Mouse (Mus musculus): Measurements from ENCODE around the gene Epsti1.

Gene Epsti1

DNA sequence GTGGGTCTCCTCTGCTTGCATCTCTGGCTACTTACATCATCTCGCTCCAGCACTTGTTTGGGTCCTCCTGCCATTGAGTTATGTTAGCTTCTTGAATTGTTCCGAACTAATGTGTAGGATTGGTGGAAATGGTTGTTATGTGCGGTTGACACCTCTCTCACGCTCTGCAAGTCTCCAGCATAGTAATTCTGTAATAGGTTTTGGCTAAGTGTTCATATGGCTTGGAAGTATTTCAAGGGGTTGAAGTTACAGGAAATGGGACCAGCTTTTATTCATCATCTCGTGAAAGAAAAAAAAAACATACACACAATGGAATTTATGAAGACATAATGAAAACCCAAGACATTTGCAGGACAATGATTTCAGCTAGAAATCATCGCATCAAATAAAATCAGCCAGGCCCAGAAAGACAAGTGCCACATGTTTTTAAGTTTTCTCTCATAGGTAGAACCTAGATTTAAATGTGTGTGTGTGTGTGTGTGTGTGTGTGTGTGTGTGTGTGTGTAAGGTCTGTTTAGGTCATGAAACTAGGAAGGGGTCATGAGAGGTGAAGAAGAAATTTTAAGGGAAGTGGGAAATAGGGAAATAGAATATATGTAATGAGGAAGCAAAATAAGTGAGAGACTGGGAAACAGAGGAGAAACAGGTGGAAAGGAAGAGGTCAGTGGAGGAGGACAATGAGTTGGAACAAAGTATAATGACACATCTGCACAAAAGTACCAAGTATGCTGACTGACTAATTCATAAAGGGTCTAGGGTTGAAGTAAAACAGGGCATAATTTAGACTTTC is 19.2 kb downstream of the Epsti1 start:
- no peak for DNase-seq (ENCODE audit: low read depth)

DNA sequence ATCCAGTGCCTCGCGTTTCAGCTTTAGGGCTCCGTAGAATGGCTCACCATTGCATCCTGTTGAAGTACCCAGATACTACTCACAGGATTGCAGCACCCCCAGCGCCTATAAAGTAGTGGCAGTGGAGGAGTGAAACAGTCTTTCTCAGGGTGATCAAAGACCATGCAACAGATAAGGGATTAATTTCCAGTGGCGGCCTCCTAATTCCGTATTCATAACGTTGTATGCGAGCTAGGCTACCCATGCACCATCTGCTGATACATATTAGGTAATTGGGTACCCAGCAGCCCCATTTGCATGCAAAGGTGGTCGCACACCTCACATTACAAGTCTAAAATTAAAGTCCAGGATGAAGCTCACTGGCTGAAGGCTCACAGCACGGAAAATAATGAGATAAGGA is 21.4 kb downstream of the Epsti1 start:
- no peak for DNase-seq (ENCODE audit: low read depth)

DNA sequence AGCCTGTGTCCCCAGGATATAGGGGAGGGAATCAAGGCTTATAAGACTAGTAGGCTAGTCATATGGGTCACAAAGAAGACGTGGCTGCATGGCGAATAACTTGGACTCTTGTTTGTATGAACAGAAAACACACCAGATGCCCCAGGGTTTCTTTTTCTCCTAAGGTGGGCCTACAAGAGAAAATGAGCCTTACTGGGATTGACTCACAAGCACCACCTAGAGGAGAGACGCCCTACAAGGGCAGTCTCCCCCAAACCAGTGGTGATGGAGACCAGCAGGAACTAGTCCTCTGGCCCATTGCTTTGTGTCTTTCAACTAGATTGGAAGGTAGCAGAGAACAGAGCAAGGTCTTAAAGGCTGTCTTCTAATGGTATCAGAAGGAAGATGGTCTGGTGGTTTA is 22.7 kb downstream of the Epsti1 start:
- peak; percentile 68 for DNase-seq (ENCODE audit: low read depth)

DNA sequence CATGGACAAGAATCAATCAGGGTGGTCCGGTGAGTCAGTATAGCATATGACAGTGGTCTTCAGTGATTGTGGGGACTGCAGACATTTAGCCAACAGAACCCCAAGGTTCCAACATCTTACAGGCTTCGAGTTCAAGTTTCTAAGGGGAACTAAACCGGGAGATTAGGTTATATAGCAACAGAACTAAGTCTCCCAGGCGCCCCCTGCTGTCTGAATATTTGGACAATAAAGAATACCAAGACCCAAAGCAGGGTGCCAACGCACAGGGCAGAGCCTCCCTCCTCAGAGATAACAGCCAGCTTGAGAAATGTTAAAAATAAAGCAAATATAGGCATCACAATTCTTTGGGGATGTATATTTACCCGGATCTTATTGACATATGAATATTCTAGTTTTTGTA is 24.0 kb downstream of the Epsti1 start:
- peak; percentile 82 for DNase-seq (ENCODE audit: low read depth)

DNA sequence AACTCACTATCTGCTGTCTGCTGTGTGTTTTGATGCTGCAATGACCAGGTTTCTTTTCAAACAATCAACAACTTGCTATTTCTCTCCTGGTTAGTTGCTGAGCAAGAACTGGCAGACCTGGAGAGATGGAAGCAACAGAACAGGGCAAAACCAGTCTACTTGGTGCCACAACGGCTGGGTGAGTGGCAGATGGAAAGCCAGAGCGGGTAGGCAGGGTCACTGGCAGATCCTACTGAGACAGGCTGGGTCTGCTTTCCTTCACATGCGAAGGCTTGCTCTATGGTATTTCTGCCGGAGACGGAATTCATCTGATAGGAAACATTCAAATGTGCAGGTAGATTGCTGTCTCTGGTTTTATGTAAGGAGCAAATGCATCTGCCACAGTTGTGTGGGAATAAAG is 24.6 kb downstream of the Epsti1 start:
- no peak for DNase-seq (ENCODE audit: low read depth)

DNA sequence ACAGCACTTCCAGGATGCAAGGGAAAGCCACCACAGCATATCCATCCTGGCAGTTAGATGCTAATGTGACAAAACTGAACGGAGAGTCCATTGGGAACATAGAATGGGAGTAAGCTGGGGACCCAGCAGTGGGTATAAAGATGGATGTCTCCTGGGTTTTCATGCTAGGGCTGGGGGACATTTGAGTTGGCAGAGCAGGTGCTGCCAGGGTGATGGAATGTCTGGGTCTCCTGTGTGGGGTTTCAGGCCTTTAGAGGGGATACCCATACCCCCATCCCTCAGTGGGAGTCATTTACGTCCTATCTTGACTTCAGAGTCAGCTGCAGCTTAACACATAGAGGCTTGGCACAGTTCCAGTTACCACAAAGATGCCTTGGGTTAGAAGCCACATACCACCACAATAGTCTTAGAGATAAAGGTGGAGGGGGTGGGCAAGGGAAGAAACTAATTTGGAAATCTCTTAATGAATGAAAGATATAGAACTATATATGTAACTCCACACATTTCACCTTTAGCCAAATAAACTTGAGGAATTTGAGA is 25.2 kb downstream of the Epsti1 start:
- DNase-seq (ENCODE audit: low read depth) = peak; percentile 84

DNA sequence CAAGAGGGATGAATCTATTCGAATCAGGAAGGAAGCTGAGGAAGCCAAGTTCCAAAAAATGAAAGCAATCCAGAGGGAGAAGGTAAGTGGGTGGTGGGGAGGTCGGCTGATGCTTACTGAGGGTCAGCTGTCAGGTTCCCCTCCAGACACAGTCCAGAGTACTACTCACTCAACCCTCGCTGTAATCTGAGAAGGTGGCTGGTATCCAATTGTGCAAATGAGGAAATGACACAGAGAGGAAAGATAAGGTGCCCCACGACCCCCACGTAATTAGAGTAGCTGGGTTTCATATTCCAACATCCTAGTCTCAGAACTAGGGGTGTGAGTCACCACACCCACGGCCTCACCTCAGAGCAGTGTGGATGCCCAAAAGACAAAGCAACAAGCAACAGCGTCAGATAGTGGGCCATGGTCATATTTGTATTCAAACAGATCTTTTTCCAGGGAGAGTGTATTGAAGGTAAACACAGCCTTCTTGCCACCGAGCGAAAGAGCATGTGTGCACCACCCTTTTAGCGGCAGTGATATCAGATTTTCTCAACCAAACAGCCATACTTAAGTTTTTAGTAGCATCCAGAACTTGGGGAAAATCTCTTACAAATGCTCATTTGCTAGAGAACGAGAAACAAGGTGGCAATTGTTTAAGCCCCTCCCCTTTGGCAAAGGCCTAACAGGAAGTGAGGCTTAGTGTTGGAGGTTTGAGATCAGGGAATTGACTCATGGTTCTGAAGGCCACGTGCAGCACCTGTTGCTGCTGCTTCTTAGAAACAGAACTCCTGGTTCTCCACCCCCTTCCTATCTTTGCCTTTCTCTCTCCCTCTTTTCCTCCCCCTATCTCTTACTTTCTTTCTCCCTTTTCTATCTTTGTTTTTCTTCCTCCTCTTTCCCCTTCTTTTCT is 28.4 kb downstream of the Epsti1 start:
- peak; percentile 93 for DNase-seq (ENCODE audit: low read depth)

DNA sequence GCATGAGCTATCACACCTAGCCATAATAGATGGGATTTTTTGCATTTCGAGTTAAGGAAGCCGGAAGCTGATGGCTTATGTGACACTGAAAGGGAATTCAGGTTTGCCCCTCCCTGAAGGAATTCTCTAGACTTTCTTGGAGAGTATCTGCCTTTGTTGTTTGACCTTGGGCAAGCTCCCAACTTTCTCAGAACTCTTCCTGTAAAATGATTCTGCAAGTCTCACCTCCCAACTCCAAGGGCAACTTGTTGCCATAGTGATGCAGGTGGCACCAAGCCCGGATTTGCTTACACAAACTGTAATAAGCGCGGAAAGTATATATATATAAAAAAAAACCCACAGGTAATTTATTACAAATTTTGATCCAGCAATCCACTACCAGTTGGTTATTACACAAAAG is 29.2 kb downstream of the Epsti1 start:
- peak; percentile 27 for DNase-seq (ENCODE audit: low read depth)

DNA sequence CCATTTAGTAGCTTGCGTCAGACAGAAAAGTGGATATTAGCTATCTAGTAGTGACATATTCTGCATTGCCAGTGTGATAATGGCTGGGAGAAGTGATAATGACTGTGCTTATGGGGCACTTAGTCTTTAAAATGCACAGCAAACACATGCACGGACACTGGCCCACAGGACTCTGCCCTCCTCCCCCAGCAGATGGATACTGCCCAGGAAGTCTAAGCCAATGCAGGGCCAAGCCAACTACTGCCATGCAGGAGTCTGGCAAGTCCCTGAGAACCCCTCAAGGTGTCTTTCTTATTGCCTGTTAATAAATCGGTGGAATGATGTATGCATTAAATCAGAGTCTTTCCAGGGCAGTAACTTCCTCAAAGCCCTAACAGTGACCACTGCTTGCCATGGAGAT is 30.4 kb downstream of the Epsti1 start:
- DNase-seq (ENCODE audit: low read depth) = no peak

DNA sequence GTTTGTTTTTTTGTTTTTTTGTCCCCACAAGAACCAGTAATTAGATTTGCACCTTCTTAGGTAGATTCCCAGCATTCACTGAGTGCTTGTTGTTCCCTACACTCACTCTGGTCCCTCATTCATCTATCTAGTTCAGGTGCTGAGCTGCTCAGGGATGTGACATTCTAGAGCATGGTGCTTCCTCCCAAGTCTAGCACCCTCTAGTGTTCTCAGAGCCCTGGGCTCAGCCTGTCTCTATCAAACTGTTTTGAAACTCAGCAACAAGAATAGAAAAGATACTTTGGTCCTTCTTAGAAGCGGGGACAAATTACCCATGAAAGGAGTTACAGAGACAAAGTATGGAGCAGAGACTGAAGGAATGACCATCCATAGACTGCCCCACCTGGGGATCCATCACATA is 37.1 kb downstream of the Epsti1 start:
- peak; percentile 24 for DNase-seq (ENCODE audit: low read depth)

DNA sequence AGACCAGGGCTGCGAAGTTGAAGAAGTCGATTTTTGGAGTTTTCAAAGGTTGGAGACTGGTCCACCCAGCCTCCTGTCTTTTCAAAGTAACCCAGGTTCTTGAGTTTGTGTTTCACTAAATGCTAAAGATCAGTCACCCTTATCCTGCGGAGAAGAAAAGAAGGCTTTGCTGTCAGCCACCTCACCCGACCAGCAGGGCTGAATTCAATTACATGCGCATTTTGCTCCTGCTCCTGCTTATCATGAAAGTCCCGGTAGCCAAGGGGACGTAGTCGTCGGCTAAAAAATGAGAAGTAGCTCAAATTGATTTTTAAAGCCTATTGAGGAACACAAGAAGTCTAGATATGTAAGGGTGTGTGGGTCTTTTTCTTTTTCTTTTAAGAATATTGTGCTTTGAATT is 38.2 kb downstream of the Epsti1 start:
- DNase-seq (ENCODE audit: low read depth) = no peak

DNA sequence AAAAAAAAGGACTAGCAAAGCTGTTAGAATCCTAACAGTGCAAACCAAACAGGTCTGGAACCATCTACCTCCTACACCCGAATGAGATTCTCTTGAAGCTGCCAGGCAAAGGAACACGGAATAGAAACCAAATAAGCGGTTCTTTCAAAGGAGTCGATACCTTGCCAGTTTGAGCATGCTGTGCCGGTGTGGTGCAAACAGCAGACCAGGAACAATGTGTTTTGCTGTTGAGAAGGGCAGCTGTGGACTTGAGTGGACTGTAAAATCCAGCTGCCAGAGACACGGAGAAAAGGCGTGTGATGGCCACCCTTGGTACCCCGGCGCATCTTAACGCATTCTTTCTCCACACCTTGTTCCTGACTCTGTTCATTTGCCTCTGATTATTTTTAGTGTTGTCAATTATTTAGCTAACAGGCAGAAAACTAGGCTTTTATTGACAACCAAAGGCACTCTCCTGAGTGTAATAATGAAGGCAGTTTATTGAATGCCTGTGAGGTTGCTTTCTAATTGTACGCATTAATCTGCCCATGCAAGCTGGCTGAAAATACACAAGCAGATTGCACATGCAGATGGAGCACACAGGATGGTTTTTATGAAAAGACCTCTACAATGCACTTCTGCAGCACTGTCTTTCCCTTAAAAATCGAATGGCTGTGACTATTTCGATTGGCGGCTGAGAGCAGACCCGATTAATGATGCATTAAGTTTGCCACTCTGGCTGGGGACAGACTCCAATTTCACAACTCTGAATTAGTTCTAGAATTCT is 38.9 kb downstream of the Epsti1 start:
- DNase-seq (ENCODE audit: low read depth) = no peak

DNA sequence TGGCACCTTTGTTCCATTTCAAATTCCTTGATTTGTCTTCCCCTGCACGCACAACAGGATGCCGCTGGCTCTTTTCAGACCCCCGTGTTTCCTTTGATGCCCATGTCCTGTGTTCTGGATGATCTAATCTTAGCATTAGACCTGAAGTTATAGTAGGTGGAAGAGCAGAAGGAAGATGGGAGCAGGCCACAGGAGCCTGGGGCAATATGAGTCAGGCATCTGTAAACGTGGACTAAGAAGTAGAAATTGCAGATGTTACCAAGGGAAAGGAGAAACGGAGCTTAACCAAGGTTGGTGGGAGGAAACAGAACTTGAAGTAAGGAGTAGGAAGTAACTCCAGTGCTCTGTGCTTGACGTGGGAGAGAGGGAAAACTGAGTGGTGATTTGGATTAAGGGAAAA is 57.7 kb downstream of the Epsti1 start:
- DNase-seq (ENCODE audit: low read depth) = no peak

DNA sequence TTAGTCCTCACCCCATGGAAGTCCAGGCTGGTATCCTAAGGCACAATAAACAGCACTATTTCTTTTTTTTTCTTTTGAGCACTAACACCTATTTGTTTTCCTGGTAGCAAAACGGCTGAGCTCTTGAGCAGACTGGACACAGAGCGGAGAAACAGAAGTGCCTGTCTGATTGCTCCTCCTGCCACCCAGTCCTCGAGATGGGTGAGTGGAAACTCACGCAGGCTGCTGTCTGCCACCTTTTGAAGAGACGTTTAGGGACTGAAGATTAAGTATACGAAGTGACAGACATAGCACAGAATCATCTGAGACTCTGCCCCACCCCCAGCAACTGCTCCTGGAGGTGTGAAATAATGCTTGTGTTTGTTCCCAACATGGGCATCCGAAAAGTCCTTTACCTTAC is 59.5 kb downstream of the Epsti1 start:
- no peak for DNase-seq (ENCODE audit: low read depth)

DNA sequence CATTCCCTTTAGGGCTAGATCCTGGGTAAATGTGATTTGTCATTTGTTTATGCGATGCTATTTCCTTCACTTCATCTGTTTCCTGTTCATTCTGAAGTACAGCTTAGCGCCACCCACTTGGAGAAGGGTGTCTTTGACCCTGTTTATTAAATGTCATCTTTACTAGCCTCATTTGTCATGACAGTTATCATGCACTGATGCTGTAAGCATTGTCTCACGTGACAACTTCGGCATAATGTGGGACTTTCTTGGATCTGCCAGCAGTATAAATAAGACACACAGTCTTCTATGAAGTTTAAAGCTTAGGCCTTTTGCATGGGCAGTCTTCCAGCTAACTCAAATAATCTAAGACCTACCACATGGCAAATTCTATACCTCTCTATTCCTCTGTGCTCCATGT is 67.3 kb downstream of the Epsti1 start:
- no peak for DNase-seq (ENCODE audit: low read depth)

DNA sequence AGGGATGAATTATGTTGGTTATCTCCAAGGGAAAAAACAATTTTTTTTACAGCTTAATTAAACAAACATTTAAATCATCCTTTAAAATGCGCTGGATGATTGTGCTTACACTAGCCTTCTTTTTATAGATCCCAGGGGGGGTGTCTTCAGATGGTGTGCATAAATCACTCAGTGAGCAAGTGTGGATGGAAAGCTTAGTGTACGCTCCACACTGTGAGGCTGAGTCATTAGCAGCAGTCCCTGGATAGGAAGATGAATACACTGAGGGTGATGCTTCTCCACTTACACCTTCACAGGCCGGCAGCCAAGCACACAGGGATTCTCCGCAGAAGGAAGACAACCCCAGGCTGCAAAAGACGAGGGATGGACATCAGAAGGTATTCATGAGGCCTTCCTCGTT is 70.2 kb downstream of the Epsti1 start:
- no peak for DNase-seq (ENCODE audit: low read depth)

DNA sequence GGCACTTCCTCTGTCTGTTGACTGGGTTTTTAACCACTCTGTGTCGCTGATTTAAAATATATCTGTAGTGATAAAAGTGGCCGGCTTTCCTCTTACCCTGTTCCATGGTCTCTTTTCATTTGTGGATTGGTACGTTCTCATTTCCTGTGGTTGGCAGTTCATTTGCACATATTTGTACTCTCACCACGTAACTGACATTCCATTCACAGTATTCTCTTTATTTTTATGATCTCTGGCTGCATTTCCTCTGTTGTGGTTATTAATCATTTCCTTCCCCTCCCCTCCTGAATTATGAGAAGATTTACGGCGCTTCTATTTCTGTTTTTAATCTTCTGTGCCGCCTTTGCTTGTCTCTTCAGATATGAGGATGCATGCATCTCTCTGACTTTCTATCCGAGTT is 71.7 kb downstream of the Epsti1 start:
- peak; percentile 82 for DNase-seq (ENCODE audit: low read depth)

DNA sequence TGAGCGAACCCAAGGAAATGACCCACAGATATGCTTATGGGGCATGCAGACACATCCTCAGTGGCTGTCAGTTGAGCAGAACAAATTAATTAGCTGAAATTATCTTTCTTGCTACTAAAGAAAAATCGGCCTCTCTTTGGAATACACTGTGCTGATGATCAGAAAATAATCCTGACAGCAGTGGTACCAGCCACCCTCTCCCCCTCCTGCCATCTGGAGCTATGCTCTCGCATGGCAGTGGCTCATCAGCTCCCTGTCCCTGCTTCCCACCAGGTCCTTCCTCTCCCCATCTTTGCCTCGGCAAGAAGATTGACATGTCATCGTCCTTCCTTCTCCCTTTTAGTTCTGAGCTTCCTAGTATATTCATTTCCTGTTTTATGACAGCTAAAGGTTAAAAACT is 77.5 kb downstream of the Epsti1 start:
- DNase-seq (ENCODE audit: low read depth) = no peak

DNA sequence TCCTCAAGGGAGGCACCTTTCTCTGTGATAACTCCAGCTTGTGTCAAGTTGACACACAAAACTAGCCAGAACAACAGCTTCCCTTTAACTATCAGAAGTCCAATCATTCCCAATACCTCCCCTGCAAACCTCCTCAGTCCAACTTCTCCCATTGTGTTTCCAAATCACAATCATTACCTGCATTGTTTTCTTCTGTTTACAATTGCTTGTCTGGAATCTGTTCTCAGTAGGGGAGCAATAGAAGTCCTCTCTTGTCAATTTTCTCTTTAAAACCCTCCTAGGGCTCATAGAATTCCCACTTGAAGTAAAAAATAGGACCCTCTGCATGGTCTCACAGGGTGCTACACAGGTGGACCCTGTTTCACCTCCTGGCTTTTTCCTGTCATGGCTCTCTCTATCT is 93.7 kb downstream of the Epsti1 start:
- no peak for DNase-seq (ENCODE audit: low read depth)

DNA sequence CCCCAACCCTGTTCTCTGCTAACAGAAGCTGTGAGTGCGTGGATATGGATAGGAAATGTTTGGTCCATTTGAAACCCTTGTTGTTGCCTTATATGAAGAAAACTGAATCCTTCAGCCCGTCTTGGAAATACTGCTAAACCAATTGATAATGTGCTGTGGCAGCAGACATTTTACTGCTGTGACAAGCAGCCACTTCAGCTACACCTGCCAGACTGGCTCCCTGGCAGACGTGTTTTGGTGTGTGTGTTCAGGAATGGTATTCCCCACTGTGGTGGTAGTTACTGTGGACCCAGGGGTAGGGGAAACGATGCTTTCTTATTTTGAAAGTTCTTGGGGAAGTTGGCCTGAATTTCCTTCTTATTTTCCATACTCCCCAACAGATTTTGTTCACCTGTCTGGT is 100.4 kb downstream of the Epsti1 start:
- no peak for DNase-seq (ENCODE audit: low read depth)

DNA sequence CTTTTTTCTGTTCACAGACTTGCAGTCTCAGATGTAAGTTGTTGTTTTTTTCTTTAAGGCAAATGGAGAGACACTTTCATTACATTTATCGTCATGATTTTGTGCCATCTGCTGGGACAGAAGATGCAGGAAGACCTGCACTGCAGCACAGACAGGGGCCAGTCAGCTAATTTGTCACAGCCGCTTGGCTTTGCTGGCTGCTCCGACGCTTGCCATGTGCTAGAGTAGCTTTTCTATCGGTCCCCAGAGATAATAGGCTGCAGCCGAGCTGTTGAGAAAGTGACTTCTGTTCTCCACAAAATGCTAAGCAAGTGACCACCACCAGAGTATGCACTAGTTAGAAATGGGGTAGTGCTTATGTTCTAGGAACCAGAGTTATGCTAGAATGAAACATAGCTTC is 104.0 kb downstream of the Epsti1 start:
- no peak for DNase-seq (ENCODE audit: low read depth)

DNA sequence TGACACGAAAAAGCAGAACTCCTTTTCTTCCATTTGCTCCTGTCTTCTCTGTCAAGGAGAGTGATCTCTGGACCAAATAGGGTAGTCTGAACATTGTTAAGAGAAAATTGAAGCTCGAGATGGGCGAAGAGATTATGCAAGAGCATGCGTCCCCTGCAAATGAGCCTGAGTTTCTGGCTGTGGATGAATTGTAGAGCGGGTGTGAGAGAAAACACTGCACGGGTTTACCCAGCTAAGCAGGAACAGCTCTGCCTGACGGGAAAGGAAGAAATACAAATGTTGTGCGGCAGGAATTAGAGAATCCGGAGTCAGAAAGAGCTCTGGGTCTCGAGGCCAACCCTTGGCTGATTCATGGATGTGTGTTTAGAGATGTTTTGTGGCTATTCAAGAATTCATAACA is 107.8 kb downstream of the Epsti1 start:
- no peak for DNase-seq (ENCODE audit: low read depth)

All from 416B (cell line).